Mouse (Mus musculus) adrenal gland, adult (tissue): Measurements from ENCODE around the gene Gm10722.
"Not testable (repeated sequence)": the region's sequence is repeated elsewhere in the genome, so short reads cannot be mapped to it uniquely, and the experiment has no call there.

Experiments
- DNase-seq, 2 experiments: peaks; one replicate each; pipeline ENCODE4 v3.0.0; 2022 to 2023; ENCODE audit warnings: low spot score in 1 of 2; ENCODE audit not compliant: inconsistent age in 2 of 2

The Gm10722 gene

GRCm38 (mm10) chr9:3024912-3025467 lies 24.3 kb downstream of the Gm10722 start, which contains the start of gene Gm10717:
Gene Gm10717 (plus strand): TSS chr9:3025417.
- peak; percentile 26 to 67 for DNase-seq

- DNase-seq, result peak; percentile 58 to 92
These were observed 24.9 kb downstream of the Gm10722 start for GRCm38 (mm10) chr9:3025653-3026052.

GRCm38 (mm10) chr9:3026136-3026535 lies 25.4 kb downstream of the Gm10722 start:
- not testable (repeated sequence) for DNase-seq

- not testable (repeated sequence) for DNase-seq
These were observed 26.0 kb downstream of the Gm10722 start for GRCm38 (mm10) chr9:3026741-3027140.

GRCm38 (mm10) chr9:3027200-3027599 lies 26.5 kb downstream of the Gm10722 start:
- DNase-seq, result not testable (repeated sequence)

- peak; percentile 29 to 72 for DNase-seq
These were observed 28.7 kb downstream of the Gm10722 start for GRCm38 (mm10) chr9:3029276-3030000.

GRCm38 (mm10) chr9:3030677-3031318 lies 30.1 kb downstream of the Gm10722 start:
- not testable (repeated sequence) for DNase-seq

GRCm38 (mm10) chr9:3034299-3034698 lies 33.6 kb downstream of the Gm10722 start, which contains the start of gene Gm17535:
Gene Gm17535 (plus strand): TSS chr9:3034599.
- DNase-seq, result not testable (repeated sequence)

- DNase-seq, result not testable (repeated sequence)
These were observed 35.9 kb downstream of the Gm10722 start, which contains the start of gene Gm10715 for GRCm38 (mm10) chr9:3036577-3036976. Gene Gm10715 (plus strand): TSS chr9:3036877.

GRCm38 (mm10) chr9:3038161-3038560 lies 37.4 kb downstream of the Gm10722 start:
- not testable (repeated sequence) for DNase-seq
